ENCODE assay signal across 15 mouse cellular contexts in the genomic region with DNA sequence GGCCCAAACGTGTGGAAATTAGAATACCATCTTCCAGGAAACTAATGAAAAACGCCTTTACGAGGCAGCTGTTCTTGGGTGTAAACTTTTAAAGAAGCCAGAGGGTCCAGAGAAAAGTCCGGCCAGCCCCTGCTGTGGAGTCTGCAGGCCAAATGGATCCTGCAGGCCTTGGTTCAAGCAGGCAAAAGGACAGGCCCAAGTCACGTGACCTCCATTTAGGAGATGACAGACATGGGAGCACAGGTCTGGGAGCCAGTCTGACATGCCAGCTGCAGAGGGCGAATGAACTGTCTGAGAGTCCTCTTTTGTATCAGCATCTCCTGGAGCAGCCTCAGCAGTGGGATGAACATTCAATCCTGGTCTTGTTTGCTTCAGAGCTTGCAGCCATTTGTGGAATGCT. TPM values are rescaled to one million over a fixed set of nuclear protein-coding genes. Genes with fewer than 3 reads are reported as not detected.
"Had no signal": no experiment of that assay in that cellular context is flagged by ENCODE, and none has a peak within 500 bp of the region (broad histone marks: within the 10 kb centered on the region; RNA-seq: fewer than 3 reads in every experiment).

No protein-coding gene starts in this region.

- ATAC-seq: liver, embryonic 12.5 days had no signal

- H3K36me3 ChIP-seq: liver, embryonic 12.5 days; midbrain, embryonic 10.5 days; neural tube, embryonic 12.5 days had no signal

- H3K4me1 ChIP-seq: liver, embryonic 12.5 days; midbrain, embryonic 10.5 days; neural tube, embryonic 12.5 days had no signal

- H3K27me3 ChIP-seq: liver, embryonic 12.5 days; neural tube, embryonic 12.5 days had no signal

- DNase-seq: kidney, adult 11 months; kidney, adult 9 months; kidney, postnatal 36 days; left cerebral cortex, postnatal 4 days; lung, embryonic 14.5 days; lung, postnatal 10 days; lung, postnatal 4 days; midbrain, embryonic 14.5 days; thymus, adult 2 months; thymus, postnatal 4 days had no signal

- H3K4me2 ChIP-seq: liver, embryonic 12.5 days; lung, embryonic 14.5 days; neural tube, embryonic 12.5 days had no signal

- H3K4me3 ChIP-seq: liver, embryonic 12.5 days; midbrain, embryonic 10.5 days; neural tube, embryonic 12.5 days had no signal

- H3K9me3 ChIP-seq: liver, embryonic 12.5 days; midbrain, embryonic 10.5 days; neural tube, embryonic 12.5 days had no signal

- H3K27ac ChIP-seq: kidney, postnatal 0 days; liver, embryonic 12.5 days; midbrain, embryonic 10.5 days; neural tube, embryonic 12.5 days had no signal

- H3K9ac ChIP-seq: liver, embryonic 12.5 days; lung, embryonic 14.5 days; neural tube, embryonic 12.5 days had no signal

RNA-seq across cellular contexts. Expression of a gene that starts 58.0 kb away (rescaled TPM):
- total RNA-seq: neutrophil, adult 5-6 weeks had no signal
